Mouse (Mus musculus): ENCODE data around the gene Rasal2.

DNA sequence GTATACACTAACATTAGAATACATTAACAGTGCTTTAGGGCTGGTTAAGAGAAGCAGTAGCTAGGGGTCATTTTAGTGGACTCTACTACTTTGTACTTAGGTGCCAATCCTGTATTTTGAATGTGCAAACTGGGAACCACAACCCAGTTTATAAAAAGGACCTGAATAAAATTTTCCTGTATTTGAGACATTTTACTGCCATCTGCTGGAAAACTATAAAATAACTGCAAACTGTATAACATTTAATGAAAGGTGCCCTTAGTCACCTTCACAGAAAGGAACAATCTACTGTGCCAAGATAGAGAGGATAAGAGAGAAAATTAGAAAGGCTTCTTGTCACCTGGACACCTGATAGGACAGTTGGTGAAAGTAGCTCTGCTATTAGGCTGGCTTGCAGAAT, 131.6 kb downstream of the Rasal2 start:
- TF ChIP-seq CTCF (IDR thresholded peaks at IDR 0.05; ENCODE audit: low read depth) (peak; percentile 63), EP300 (optimal IDR thresholded peaks at IDR 0.05) (no peak)

All from stomach, postnatal 0 days (tissue).